Mouse (Mus musculus) kidney, adult 2 months (tissue): Measurements from ENCODE around the gene Xpo1.

Experiments used
- CTCF ChIP-seq: fragments of 200-500 bp; conservative IDR thresholded peaks from 2 replicates; pipeline ENCODE4 v1.5.1; 2011; ENCODE audit warnings: low read depth, mild to moderate bottlenecking, control low read depth, low read length, moderate library complexity, mixed read lengths; ENCODE audit not compliant: insufficient read depth, insufficient read length
- POLR2A ChIP-seq: fragments of 200-500 bp; IDR thresholded peaks from one replicate; pipeline ENCODE4 v1.6.1; 2011; ENCODE audit warnings: low read depth, low read length, control low read depth

GRCm38 (mm10) chr11:23275780-23276179 is 19.9 kb downstream of the Xpo1 start:
- TF ChIP-seq POLR2A (no peak), CTCF (no peak)
